Mouse (Mus musculus) embryonic facial prominence, embryonic 10.5 days (tissue): Measurements from ENCODE around the gene Tgfbr3. TPM values are rescaled to one million over a fixed set of nuclear protein-coding genes. Genes with fewer than 3 reads are reported as not detected.

Experiments
- DNase-seq: peaks from one replicate; pipeline ENCODE4 v3.0.0-alpha.2; 2017; ENCODE audit warnings: low spot score
- H3K27ac ChIP-seq: fragments of 300-500 bp; sonication (generic); replicated peaks from 2 replicates; pipeline ENCODE4 v1.5.1; 2016; ENCODE audit warnings: mild to moderate bottlenecking
- H3K27me3 ChIP-seq: fragments of 300-500 bp; sonication (generic); replicated peaks from 2 replicates; pipeline ENCODE4 v1.6.1; 2016; ENCODE audit warnings: low read depth, mild to moderate bottlenecking; ENCODE audit not compliant: poor library complexity, severe bottlenecking
- H3K36me3 ChIP-seq: fragments of 300-500 bp; sonication (generic); replicated peaks from 2 replicates; pipeline ENCODE4 v1.6.1; 2016; ENCODE audit warnings: mild to moderate bottlenecking, moderate library complexity
- H3K4me1 ChIP-seq: fragments of 300-500 bp; sonication (generic); 2 replicates; pipeline ENCODE4 v1.6.1; 2016
- H3K4me3 ChIP-seq: fragments of 300-500 bp; sonication (generic); 2 replicates; pipeline ENCODE4 v1.5.1; 2016; ENCODE audit warnings: mild to moderate bottlenecking, moderate library complexity
- H3K9me3 ChIP-seq: fragments of 300-500 bp; sonication (generic); 2 replicates; pipeline ENCODE4 v1.6.1; 2016; ENCODE audit warnings: mild to moderate bottlenecking
- WGBS: fragments of 180-500 bp; shearing (Covaris S2); methylation state at CpG from one replicate; pipeline ENCODE4 v1.1.7; 2016; 5-methylcytosine and 5-hydroxymethylcytosine counted together
- polyA plus RNA-seq: library from polyadenylated mRNA; unstranded; fragments of >200 nt; fragmentation: Nextera tagmentation; extraction: Ambion mirVana; gene quantifications from 2 replicates; pipeline ENCODE4 v1.2.1, GENCODE M21; 2016

The Tgfbr3 gene
- polyA plus RNA-seq, 1 experiment from 2014 or later: 9.8 TPM

DNA sequence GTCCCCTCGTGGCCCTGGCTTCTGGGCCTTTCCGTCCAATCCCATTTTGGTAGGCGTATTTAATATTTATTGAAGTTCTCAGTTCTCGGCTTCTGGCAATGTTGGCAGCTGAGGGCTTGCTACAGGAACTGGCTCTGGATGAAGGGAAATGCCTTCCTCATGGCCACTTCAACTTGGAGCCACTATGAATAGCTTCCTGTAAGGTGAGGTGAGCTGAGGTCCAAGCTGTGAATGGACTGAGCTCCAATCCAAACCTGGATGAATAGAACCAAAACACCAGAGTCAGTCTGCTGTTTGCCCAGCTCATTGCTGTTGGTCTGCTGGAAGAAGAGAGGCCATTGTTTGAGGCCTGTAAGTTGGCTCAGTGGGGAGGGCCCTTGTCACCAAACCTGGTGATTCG lies 203.3 kb downstream of the Tgfbr3 start:
- no peaks in the 10 kb centered on the region for H3K9me3 ChIP-seq
- no peak for DNase-seq
- no peak overlapping the region for H3K27ac ChIP-seq
- H3K4me1 ChIP-seq: peaks cover 20% of the 10 kb centered on the region
- no peaks in the 10 kb centered on the region for H3K36me3 ChIP-seq
- no peak overlapping the region for H3K4me3 ChIP-seq
- WGBS: 86% methylated on average over 5 of the region's 5 CpGs
- no peaks in the 10 kb centered on the region for H3K27me3 ChIP-seq

DNA sequence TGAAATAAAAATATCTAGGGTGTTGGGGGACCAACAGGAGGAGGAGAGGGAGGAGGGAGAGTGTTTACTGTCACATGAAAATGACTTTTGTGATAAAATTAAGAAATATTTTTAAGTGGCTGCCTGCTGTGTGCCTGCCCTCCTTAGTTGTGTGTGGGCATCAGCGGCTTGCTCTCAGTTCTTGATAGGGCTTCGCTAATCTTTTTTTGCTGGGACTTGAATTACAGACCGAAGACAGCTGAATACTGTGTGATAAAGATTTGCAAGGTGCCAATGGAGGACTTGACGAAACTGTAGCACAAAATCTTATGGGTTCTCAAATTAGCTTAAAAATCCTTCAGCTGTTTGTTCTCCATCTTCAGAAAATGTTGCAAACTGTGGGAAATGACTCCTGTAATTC lies 205.0 kb downstream of the Tgfbr3 start:
- DNase-seq: no peak
- H3K36me3 ChIP-seq: no peaks in the 10 kb centered on the region
- H3K4me3 ChIP-seq: no peak overlapping the region
- H3K27ac ChIP-seq: no peak overlapping the region
- no peaks in the 10 kb centered on the region for H3K27me3 ChIP-seq
- peaks cover 29% of the 10 kb centered on the region for H3K4me1 ChIP-seq
- no peaks in the 10 kb centered on the region for H3K9me3 ChIP-seq
- 90% methylated on average over 4 of the region's 4 CpGs for WGBS

DNA sequence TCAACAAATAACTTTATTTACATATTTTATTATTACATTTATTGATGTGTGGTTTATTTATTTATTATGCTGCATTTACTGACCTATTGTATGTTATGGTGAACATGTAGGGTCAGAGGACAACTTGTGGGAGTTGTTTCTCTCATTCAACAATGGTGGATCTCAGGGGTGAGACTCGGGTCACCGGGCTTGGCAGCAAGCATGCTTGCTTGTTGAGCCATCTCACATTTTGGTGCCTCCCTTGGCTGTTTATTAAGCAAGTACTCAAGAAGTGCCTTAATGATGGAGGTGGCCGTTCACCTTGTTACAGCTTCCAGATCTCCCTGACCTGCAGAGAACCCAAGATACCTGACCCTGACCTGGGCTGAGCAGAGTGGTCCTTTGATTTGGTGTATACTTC lies 207.4 kb downstream of the Tgfbr3 start:
- H3K27ac ChIP-seq: no peak overlapping the region
- H3K4me1 ChIP-seq: peaks cover 20% of the 10 kb centered on the region
- H3K27me3 ChIP-seq: no peaks in the 10 kb centered on the region
- WGBS: 78% methylated on average over 3 of the region's 3 CpGs
- no peak for DNase-seq
- H3K9me3 ChIP-seq: no peaks in the 10 kb centered on the region
- H3K36me3 ChIP-seq: no peaks in the 10 kb centered on the region
- H3K4me3 ChIP-seq: no peak overlapping the region

DNA sequence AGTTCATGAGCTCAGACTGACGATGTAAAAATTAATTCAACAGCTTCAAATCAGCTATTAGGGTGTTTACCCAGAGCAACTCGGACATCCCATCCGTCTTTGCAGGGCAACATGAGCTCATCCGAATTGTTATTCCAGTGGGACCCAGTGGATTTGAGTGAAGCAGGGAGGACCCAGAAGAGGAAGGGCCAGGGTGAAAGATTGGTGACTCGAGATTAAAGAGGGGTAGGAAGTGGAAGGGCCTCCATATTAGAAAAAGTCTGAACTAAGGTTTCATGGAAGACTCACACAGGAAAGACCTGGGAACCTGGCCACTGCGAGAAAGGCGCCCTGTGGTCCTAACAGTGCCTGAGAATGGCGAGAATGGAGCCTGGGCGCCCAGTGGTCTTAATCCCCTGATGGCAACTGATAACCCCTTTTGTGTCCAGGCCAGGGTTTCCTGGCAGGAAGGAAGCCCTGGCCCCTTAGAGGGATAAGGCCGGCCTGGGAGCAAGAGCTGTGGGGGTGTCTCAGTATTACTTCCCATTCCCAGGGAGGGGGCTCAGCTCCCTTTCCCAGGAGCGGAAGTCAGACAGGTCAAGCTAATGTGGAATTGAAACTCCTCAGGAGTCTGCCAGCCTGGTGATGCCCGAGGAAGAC lies 208.3 kb downstream of the Tgfbr3 start:
- no peaks in the 10 kb centered on the region for H3K36me3 ChIP-seq
- H3K27me3 ChIP-seq: no peaks in the 10 kb centered on the region
- peaks cover 20% of the 10 kb centered on the region for H3K4me1 ChIP-seq
- 47% methylated on average over 12 of the region's 12 CpGs for WGBS
- H3K4me3 ChIP-seq: no peak overlapping the region
- H3K9me3 ChIP-seq: no peaks in the 10 kb centered on the region
- DNase-seq: no peak
- H3K27ac ChIP-seq: 0 out of 2 replicates have a peak overlapping the region, but pooled peaks have one; percentile 4

DNA sequence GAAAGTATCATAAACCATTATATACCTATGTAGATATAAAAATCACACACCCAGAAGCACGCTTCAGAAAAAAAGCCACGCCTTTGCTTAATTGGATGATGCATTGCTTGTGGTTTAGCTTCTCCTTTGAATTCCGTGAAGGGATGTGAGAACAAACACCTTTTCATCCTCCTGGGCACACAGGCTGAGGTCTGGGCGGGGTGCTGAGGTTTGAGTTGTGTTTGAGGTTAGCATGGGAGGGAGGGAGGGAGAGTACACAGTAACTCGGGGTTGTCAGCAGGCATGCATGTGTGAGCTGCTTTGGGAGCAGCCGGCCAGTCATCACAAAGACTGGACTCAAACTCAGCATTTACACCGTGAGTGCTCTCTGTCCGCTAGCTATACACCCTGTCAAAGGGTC lies 209.5 kb downstream of the Tgfbr3 start:
- H3K27ac ChIP-seq: no peak overlapping the region
- H3K4me3 ChIP-seq: no peak overlapping the region
- no peak for DNase-seq
- H3K9me3 ChIP-seq: no peaks in the 10 kb centered on the region
- no peaks in the 10 kb centered on the region for H3K27me3 ChIP-seq
- no peaks in the 10 kb centered on the region for H3K36me3 ChIP-seq
- peaks cover 28% of the 10 kb centered on the region for H3K4me1 ChIP-seq
- 60% methylated on average over 8 of the region's 8 CpGs for WGBS

DNA sequence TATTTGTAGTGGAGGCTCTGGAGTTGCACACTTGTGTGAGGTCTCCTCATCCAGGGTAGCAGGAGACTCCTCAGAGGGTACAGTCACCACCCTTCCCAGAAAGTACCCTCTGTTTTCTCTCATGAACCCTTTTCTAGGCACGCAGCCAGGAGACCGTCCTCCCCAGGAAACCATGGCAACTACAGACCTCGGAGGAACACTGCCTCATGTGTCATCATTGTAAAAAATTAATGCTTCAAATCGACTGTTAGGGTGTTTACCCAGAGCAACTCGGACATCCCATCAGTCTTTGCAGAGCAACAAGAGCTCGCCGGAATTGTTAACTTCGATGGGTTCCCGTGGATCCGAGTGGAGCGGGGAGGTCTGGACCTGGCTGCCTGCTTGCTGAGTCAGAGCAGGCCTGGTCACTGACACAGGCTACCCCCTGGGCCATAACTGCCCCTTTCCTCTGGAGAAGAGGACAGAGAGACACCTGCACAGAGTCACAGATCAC lies 210.2 kb downstream of the Tgfbr3 start:
- no peaks in the 10 kb centered on the region for H3K9me3 ChIP-seq
- peaks cover 32% of the 10 kb centered on the region for H3K4me1 ChIP-seq
- no peaks in the 10 kb centered on the region for H3K27me3 ChIP-seq
- H3K4me3 ChIP-seq: no peak overlapping the region
- 83% methylated on average over 11 of the region's 11 CpGs for WGBS
- no peaks in the 10 kb centered on the region for H3K36me3 ChIP-seq
- H3K27ac ChIP-seq: 0 out of 2 replicates have a peak overlapping the region, but pooled peaks have one; percentile 0
- DNase-seq: no peak

DNA sequence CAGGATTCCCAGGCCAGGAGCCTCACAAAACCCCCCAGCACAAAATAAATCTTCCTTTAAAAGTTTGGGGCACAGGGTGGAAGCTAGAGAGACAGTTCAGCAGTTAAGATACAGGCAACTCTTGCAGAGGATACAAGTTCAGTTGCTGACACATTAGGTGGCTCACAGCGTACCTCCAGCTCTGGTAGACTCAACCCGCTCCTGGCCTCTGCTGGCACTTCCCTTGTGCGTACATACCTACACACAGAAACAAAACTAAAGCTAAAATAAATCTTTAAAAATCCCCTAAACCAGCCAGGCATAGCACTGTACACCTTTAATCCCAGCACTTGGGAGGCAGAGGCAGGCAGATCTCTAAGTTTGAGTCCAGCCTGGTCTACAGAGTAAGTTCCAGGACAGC lies 211.1 kb downstream of the Tgfbr3 start:
- WGBS: 97% methylated on average over 3 of the region's 3 CpGs
- no peak overlapping the region for H3K27ac ChIP-seq
- no peaks in the 10 kb centered on the region for H3K27me3 ChIP-seq
- H3K4me3 ChIP-seq: no peak overlapping the region
- H3K4me1 ChIP-seq: peaks cover 40% of the 10 kb centered on the region
- no peaks in the 10 kb centered on the region for H3K9me3 ChIP-seq
- no peaks in the 10 kb centered on the region for H3K36me3 ChIP-seq
- DNase-seq: no peak

DNA sequence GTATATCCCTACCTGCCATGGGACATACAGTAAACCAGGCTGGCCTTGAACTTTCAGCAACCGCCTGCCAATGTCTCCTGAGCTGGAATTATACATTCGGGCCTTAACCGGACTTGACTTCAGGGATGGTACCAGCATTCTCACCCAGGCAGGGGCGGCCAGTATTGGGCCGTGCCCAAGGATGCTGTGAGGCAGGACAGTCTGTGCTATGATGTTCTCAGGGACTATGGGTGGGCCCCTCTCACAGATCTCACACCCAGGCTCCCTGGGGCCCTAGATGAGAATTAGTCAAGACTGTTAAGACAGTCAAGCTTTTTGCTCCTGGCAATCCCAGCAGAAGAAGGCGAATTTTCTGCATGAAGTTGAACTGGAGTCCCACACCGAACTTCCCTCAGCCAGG lies 211.5 kb downstream of the Tgfbr3 start:
- Histone ChIP-seq H3K36me3 (no peaks in the 10 kb centered on the region), H3K4me1 (peaks cover 44% of the 10 kb centered on the region), H3K9me3 (no peaks in the 10 kb centered on the region), H3K27me3 (no peaks in the 10 kb centered on the region), H3K4me3 (no peak overlapping the region), H3K27ac (no peak overlapping the region)
- WGBS: 92% methylated on average over 7 of the region's 7 CpGs
- DNase-seq: no peak

DNA sequence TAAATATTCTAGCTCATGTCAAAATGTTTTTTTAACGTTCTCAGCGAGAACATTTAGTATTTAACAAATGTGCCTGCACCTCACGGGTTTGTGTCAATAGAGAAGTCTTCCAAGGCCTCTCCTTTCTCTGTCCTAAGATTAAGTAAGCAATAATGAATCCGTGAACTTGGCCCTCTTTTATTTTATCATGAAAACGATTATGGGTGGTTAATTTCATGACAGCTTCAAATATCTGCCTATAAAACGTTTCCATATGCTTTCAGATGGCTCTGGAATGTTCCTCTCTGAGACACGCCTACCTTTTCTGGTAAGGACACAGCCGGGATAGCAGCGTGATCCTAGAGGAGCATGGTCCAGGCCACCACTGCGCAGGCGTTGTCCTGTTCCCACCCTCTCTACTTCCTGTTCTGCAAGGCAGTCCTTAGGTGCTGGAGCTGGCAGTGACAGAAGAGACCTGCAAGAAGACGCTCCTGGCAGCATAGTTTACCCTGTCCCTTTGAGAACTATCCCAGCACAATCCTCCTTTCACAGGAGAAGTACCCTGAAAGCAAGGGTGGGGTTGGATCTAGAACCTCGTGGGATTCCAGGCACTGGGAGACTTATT lies 214.3 kb downstream of the Tgfbr3 start:
- DNase-seq: no peak
- Histone ChIP-seq H3K27ac (peak overlapping the region; percentile 14; the same call in 1 of the 2 replicates), H3K4me1 (peaks cover 36% of the 10 kb centered on the region), H3K9me3 (no peaks in the 10 kb centered on the region), H3K36me3 (no peaks in the 10 kb centered on the region), H3K4me3 (no peak overlapping the region), H3K27me3 (no peaks in the 10 kb centered on the region)
- WGBS: 81% methylated on average over 13 of the region's 13 CpGs

DNA sequence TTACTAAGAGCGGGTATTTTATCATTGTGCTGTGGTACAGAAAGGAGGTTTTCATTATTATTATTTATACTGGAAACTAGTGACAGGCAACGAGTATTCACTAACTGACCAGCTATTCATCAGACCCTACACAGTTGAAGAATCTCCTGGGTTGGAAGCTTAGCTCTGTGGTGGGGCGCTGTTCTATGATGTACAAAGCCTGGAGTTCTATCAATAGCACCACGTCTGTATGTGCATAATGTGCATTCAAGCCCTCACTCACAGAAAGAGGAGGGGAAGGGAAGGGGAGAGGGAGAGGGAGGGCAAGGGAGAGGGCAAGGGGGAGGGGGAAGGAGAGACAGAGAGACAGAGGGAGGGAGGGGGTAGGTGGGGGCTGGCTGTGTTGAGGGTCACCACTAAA lies 215.1 kb downstream of the Tgfbr3 start:
- 51% methylated on average over 4 of the region's 4 CpGs for WGBS
- Histone ChIP-seq H3K27ac (no peak overlapping the region; the same call in 1 of the 2 replicates), H3K4me1 (peaks cover 30% of the 10 kb centered on the region), H3K4me3 (no peak overlapping the region), H3K27me3 (no peaks in the 10 kb centered on the region), H3K9me3 (no peaks in the 10 kb centered on the region), H3K36me3 (no peaks in the 10 kb centered on the region)
- no peak for DNase-seq

DNA sequence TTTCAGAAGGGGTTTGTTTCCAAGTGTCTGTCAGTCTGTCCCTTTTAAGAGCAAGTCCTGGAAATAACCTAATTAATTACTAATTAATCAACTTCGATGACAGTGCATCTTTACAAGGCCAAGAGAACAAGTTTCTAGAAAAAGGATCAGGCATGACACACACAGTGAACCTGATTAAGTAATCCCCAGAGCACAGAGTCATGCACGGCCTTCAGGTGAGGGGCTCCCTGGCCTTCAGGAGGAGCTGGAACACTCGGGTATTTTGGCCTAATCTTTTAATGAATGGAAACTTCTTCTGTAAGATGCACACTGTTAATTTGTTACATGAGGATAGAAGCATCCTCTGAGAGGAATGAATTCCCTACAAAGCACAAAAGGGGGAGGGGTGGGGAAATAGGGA lies 215.9 kb downstream of the Tgfbr3 start:
- H3K36me3 ChIP-seq: no peaks in the 10 kb centered on the region
- H3K4me3 ChIP-seq: no peak overlapping the region
- H3K27me3 ChIP-seq: no peaks in the 10 kb centered on the region
- H3K27ac ChIP-seq: no peak overlapping the region
- 48% methylated on average over 3 of the region's 3 CpGs for WGBS
- peaks cover 26% of the 10 kb centered on the region for H3K4me1 ChIP-seq
- H3K9me3 ChIP-seq: no peaks in the 10 kb centered on the region
- DNase-seq: no peak

DNA sequence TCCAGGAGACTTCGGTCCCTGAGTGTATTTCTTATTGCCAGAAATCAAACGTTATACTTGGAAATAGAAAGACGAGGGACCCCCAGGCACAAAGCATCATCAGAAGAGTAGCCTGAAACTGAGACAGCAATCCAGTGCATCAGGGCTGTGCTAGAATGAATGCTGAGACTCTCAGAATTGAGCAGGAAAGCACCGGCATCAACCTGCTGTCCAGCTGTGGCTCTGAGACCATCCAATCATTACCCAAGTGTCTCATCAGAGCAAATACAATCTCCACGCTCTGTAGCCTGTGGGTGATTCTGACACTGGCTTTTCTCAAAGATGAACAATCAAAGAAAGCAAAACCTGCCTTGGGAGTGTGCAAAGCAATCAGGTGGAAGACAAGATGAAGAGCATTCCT lies 221.3 kb downstream of the Tgfbr3 start:
- 86% methylated on average over 5 of the region's 5 CpGs for WGBS

DNA sequence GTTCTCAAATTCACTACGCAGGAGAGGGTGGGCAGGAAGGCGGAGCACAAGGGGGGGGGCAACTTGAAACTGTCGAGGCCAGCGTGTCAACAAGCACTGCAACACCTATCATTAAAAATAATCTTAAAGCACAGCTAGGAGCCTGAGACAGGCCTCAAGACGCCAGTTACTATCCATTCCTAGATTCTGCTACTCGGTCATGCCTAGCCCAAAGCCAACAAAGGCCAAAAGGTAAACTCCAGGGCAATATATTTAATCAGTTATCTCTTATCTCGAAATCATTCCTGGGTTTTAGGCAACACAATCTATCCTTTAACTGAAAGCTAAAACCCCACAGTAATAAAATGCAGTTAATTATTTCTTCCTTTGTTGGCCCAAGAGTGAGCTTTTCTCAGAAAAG lies 221.9 kb downstream of the Tgfbr3 start:
- Histone ChIP-seq H3K36me3 (no peaks in the 10 kb centered on the region), H3K4me3 (no peak overlapping the region), H3K27ac (no peak overlapping the region), H3K27me3 (0 out of 2 replicates have a peak, but pooled peaks cover 5% of the 10 kb centered on the region), H3K4me1 (peaks cover 3% of the 10 kb centered on the region; the same call in 1 of the 2 replicates), H3K9me3 (no peaks in the 10 kb centered on the region)
- DNase-seq: no peak
- 86% methylated on average over 7 of the region's 7 CpGs for WGBS

More for the DNA sequence above, 221.3 kb downstream of the Tgfbr3 start:
- Histone ChIP-seq H3K27me3 (0 out of 2 replicates have a peak, but pooled peaks cover 5% of the 10 kb centered on the region), H3K36me3 (no peaks in the 10 kb centered on the region), H3K27ac (no peak overlapping the region), H3K9me3 (no peaks in the 10 kb centered on the region), H3K4me1 (peaks cover 4% of the 10 kb centered on the region; the same call in 1 of the 2 replicates), H3K4me3 (no peak overlapping the region)
- no peak for DNase-seq
